Comparison of ENCODE assay signal across 10 mouse cellular contexts in the genomic region with DNA sequence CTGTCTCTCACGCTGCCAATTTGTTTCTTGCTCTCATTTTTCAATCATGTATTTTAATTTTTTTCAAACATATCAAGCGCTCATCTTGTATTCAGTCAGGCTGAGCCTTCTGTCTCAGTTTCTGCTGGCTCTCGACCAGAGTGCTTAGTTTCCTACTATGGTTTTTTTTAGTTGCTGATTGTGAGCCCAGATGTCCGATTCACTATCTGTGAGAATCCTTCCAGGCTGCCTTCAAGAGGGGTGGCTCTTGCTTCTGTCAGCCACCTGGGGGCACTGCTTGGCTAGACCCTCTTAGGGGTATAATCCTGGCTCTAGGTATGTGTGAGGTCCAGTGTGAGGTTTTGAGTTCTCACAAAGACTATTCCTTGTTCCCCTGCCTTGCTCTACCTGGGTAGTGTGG. TPM values are rescaled to one million over a fixed set of nuclear protein-coding genes. Genes with fewer than 3 reads are reported as not detected.
A peak's percentile ranks its signal among the peaks of the same experiment; 100 is the strongest.
DNase-seq lines count a peak whose midpoint lies in the region; ATAC-seq lines count a peak whose summit lies in the region.
"Had no signal": no experiment of that assay in that cellular context is flagged by ENCODE, and none has a peak within 500 bp of the region (broad histone marks: within the 10 kb centered on the region; RNA-seq: fewer than 3 reads in every experiment).

No protein-coding gene starts in this region.

- peak; percentile 40 for DNase-seq in gastrocnemius, adult 18-20 months (ENCODE audit: low spot score)
- no peak for DNase-seq in gastrocnemius, postnatal 25 days
- peak; percentile 96 for DNase-seq in brain, adult 2 months (ENCODE audit: low read depth, low spot score)
- peak; percentile 67 to 87 for DNase-seq in frontal cortex, postnatal 36 days (ENCODE audit: low spot score in 2 of 2)
- no peak for DNase-seq in heart, adult 11 months
- DNase-seq: kidney, adult 8-10 months had no signal

- peaks cover 3% of the 10 kb centered on the region; the same call in 1 of the 2 replicates for H3K27me3 ChIP-seq in limb, embryonic 12.5 days
- no peaks in the 10 kb centered on the region for H3K27me3 ChIP-seq in midbrain, embryonic 13.5 days
- H3K27me3 ChIP-seq: lung, embryonic 15.5 days had no signal

- ATAC-seq in limb, embryonic 12.5 days (ENCODE audit: insufficient number of reproducible peaks, insufficient read depth, low FRiP score, low TSS enrichment, low read depth): no peak
- no peak for ATAC-seq in CD4-positive, CD25-positive, alpha-beta regulatory T cell, adult 4 months
- ATAC-seq in midbrain, embryonic 13.5 days: no peak

- 75% methylated on average over 4 of the region's 4 CpGs for WGBS in limb, embryonic 12.5 days
- WGBS in midbrain, embryonic 13.5 days: 77% methylated on average over 4 of the region's 4 CpGs

- no peaks in the 10 kb centered on the region for H3K36me3 ChIP-seq in limb, embryonic 12.5 days
- peaks cover 8% of the 10 kb centered on the region; the same call in 1 of the 2 replicates for H3K36me3 ChIP-seq in midbrain, embryonic 13.5 days
- H3K36me3 ChIP-seq: lung, embryonic 15.5 days had no signal

- H3K9me3 ChIP-seq in limb, embryonic 12.5 days: no peaks in the 10 kb centered on the region
- H3K9me3 ChIP-seq in midbrain, embryonic 13.5 days: no peaks in the 10 kb centered on the region
- H3K9me3 ChIP-seq: lung, embryonic 15.5 days had no signal

- no peak overlapping the region for H3K4me3 ChIP-seq in limb, embryonic 12.5 days (replicated peaks)
- H3K4me3 ChIP-seq in midbrain, embryonic 13.5 days (replicated peaks): no peak overlapping the region
- H3K4me3 ChIP-seq: lung, embryonic 15.5 days had no signal

- 0 out of 2 replicates have a peak overlapping the region, but pooled peaks have one; percentile 1 for H3K27ac ChIP-seq in limb, embryonic 12.5 days
- H3K27ac ChIP-seq in midbrain, embryonic 13.5 days: no peak overlapping the region
- H3K27ac ChIP-seq: lung, embryonic 15.5 days had no signal

- H3K4me2 ChIP-seq in limb, embryonic 12.5 days: no peak overlapping the region
- no peak overlapping the region for H3K4me2 ChIP-seq in midbrain, embryonic 13.5 days (replicated peaks)
- H3K4me2 ChIP-seq: lung, embryonic 15.5 days had no signal

- no peak overlapping the region for H3K9ac ChIP-seq in limb, embryonic 12.5 days (replicated peaks)
- H3K9ac ChIP-seq in midbrain, embryonic 13.5 days (replicated peaks): no peak overlapping the region
- H3K9ac ChIP-seq: lung, embryonic 15.5 days had no signal

- no peaks in the 10 kb centered on the region; the same call in 1 of the 2 replicates for H3K4me1 ChIP-seq in limb, embryonic 12.5 days (replicated peaks)
- 0 out of 2 replicates have a peak, but pooled peaks cover 5% of the 10 kb centered on the region for H3K4me1 ChIP-seq in midbrain, embryonic 13.5 days (replicated peaks)
- H3K4me1 ChIP-seq: lung, embryonic 15.5 days had no signal

RNA-seq across cellular contexts. Expression of gene Faap20, which starts 46.4 kb away (rescaled TPM):
- 1 to 10 TPM; 5.2 to 6.6 TPM for total RNA-seq in gastrocnemius, adult 18-20 months (2021)
- total RNA-seq in gastrocnemius, postnatal 25 days (2021): 1 to 10 TPM; 5.3 to 8.2 TPM
- polyA plus RNA-seq in limb, embryonic 12.5 days (2016; fragmentation: Nextera tagmentation; extraction: Ambion mirVana): 96.0 and 99.2 TPM in 2 replicates
- polyA plus RNA-seq in CD4-positive, CD25-positive, alpha-beta regulatory T cell, adult 4 months (2017; shearing (Covaris generic)): 10 to 100 TPM; 50.4 to 58.5 TPM
- 91.2 and 92.7 TPM in 2 replicates for polyA plus RNA-seq in midbrain, embryonic 13.5 days (2015; fragmentation: Nextera tagmentation; extraction: Ambion mirVana)

Comparison
In these comparisons a context has a peak if more than half of its experiments do, and no peak if none do; other contexts are left out.
1. DNase-seq: peak in gastrocnemius, adult 18-20 months (single experiment), brain, adult 2 months (single experiment) and frontal cortex, postnatal 36 days (2 of 2); none in gastrocnemius, postnatal 25 days (single experiment) and heart, adult 11 months (single experiment).